Mouse (Mus musculus): ENCODE results near the gene Olfr447. TPM values are rescaled to one million over a fixed set of nuclear protein-coding genes. Genes with fewer than 3 reads are reported as not detected.

The Olfr447 gene
- polyA plus RNA-seq (2015; fragmentation: Nextera tagmentation; extraction: Ambion mirVana), result not detected in 2 replicates

- H3K4me1 ChIP-seq (replicated peaks), result no peaks in the 10 kb centered on the region
- no peaks in the 10 kb centered on the region for H3K27me3 ChIP-seq
- no peaks in the 10 kb centered on the region for H3K36me3 ChIP-seq
- H3K4me2 ChIP-seq, result no peak within 1 kb of the TSS
- no peak for ATAC-seq (ENCODE audit: low FRiP score)
- no peak within 1 kb of the TSS for H3K9ac ChIP-seq
- H3K4me3 ChIP-seq, result no peak within 1 kb of the TSS
- no peak within 1 kb of the TSS for H3K27ac ChIP-seq
- H3K9me3 ChIP-seq, result no peaks in the 10 kb centered on the region
Observed at GRCm38 (mm10) chr6:42908578-42908977, at the start of gene Olfr447. Olfr447 (plus strand) TSS chr6:42908878.

GRCm38 (mm10) chr6:42860222-42860819, 48.4 kb upstream of the Olfr447 start:
- Histone ChIP-seq H3K4me3 (no peak overlapping the region), H3K36me3 (no peaks in the 10 kb centered on the region), H3K27me3 (no peaks in the 10 kb centered on the region), H3K9ac (no peak overlapping the region), H3K27ac (no peak overlapping the region), H3K9me3 (no peaks in the 10 kb centered on the region), H3K4me2 (no peak overlapping the region), H3K4me1 (replicated peaks) (no peaks in the 10 kb centered on the region)
- ATAC-seq (ENCODE audit: low FRiP score), result peak; percentile 49; the same call in 1 of the 2 replicates
- 14% methylated on average over 4 of the region's 4 CpGs for WGBS

DNA sequence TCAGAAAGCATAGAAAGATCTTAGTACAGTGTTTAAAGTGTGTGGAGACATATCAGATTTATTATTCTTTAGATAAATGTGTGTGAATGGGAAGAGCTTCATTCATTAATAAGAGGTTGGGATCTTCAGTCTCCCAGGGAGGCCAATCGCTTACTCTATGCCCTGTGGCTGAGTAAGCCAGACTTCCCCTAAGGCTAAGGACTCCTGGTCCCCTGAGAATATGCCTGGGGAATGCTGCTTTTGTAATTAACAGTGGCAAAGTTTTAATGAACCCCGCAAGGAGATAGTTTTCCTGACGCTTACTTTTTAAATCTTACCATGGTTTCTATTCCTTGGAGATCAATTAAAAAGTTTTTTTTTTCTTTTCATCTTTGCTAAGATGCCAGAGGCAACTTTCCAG, 39.0 kb upstream of the Olfr447 start:
- H3K27me3 ChIP-seq, result no peaks in the 10 kb centered on the region
- no peak for ATAC-seq (ENCODE audit: low FRiP score)
- no peaks in the 10 kb centered on the region for H3K4me1 ChIP-seq (replicated peaks)
- no peak overlapping the region for H3K4me3 ChIP-seq
- H3K4me2 ChIP-seq, result no peak overlapping the region
- H3K9ac ChIP-seq, result no peak overlapping the region
- H3K27ac ChIP-seq, result no peak overlapping the region
- no peaks in the 10 kb centered on the region for H3K9me3 ChIP-seq
- 78% methylated on average over 3 of the region's 3 CpGs for WGBS
- no peaks in the 10 kb centered on the region for H3K36me3 ChIP-seq

- no peaks in the 10 kb centered on the region for H3K36me3 ChIP-seq
- H3K27ac ChIP-seq, result no peak overlapping the region
- H3K9me3 ChIP-seq, result no peaks in the 10 kb centered on the region
- no peak overlapping the region for H3K4me3 ChIP-seq
- no peaks in the 10 kb centered on the region for H3K4me1 ChIP-seq (replicated peaks)
- ATAC-seq (ENCODE audit: low FRiP score), result no peak
- H3K4me2 ChIP-seq, result no peak overlapping the region
- no peak overlapping the region for H3K9ac ChIP-seq
- no peaks in the 10 kb centered on the region for H3K27me3 ChIP-seq
Observed at GRCm38 (mm10) chr6:42876323-42876722, 32.4 kb upstream of the Olfr447 start.

- H3K27ac ChIP-seq, result no peak within 1 kb of the TSS
- no peaks in the 10 kb centered on the region for H3K4me1 ChIP-seq (replicated peaks)
- 97% methylated on average over 1 of the region's 1 CpGs for WGBS
- H3K36me3 ChIP-seq, result no peaks in the 10 kb centered on the region
- no peaks in the 10 kb centered on the region for H3K9me3 ChIP-seq
- no peak for ATAC-seq (ENCODE audit: low FRiP score)
- no peaks in the 10 kb centered on the region for H3K27me3 ChIP-seq
- H3K4me2 ChIP-seq, result no peak within 1 kb of the TSS
- H3K9ac ChIP-seq, result no peak within 1 kb of the TSS
- no peak within 1 kb of the TSS for H3K4me3 ChIP-seq
Observed at GRCm38 (mm10) chr6:42890141-42890540, 18.5 kb upstream of the Olfr447 start, which contains the start of gene Olfr448. Olfr448 (plus strand) TSS chr6:42890441.

- no peak overlapping the region for H3K27ac ChIP-seq
- no peaks in the 10 kb centered on the region for H3K9me3 ChIP-seq
- no peak overlapping the region for H3K9ac ChIP-seq
- WGBS, result 26% methylated on average over 1 of the region's 1 CpGs
- H3K36me3 ChIP-seq, result no peaks in the 10 kb centered on the region
- H3K27me3 ChIP-seq, result no peaks in the 10 kb centered on the region
- no peak for ATAC-seq (ENCODE audit: low FRiP score)
- no peaks in the 10 kb centered on the region for H3K4me1 ChIP-seq (replicated peaks)
- H3K4me2 ChIP-seq, result no peak overlapping the region
- no peak overlapping the region for H3K4me3 ChIP-seq
Observed at GRCm38 (mm10) chr6:42900345-42900744, 8.3 kb upstream of the Olfr447 start.

DNA sequence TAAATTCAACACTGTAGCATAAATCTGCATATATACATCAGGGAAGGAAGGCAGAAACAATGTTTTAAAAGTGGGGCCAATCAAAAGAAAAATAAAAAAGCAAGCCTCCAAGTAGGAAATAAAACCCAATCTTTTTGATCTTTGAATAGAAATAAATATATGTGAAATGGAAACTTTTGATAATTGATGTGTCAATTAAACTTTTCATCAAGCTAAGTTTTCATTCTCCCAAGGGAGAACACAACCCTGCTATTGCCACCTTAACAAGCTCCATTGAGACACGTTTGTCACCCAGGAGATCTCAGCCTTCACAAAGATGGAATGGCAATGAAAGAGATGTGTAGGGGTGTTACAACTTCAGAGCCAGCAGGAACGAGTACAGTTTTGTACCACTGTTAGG, 12.4 kb downstream of the Olfr447 start, which contains the start of gene Olfr446:
Gene Olfr446 (plus strand): TSS at position 301 of the 400 bp plus-strand sequence.
- no peak within 1 kb of the TSS for H3K9ac ChIP-seq
- H3K4me3 ChIP-seq, result no peak within 1 kb of the TSS
- ATAC-seq (ENCODE audit: low FRiP score), result no peak
- H3K4me2 ChIP-seq, result no peak within 1 kb of the TSS
- H3K36me3 ChIP-seq, result no peaks in the 10 kb centered on the region
- H3K9me3 ChIP-seq, result no peaks in the 10 kb centered on the region
- no peaks in the 10 kb centered on the region for H3K27me3 ChIP-seq
- no peak within 1 kb of the TSS for H3K27ac ChIP-seq
- no peaks in the 10 kb centered on the region for H3K4me1 ChIP-seq (replicated peaks)
- WGBS, result 64% methylated on average over 2 of the region's 2 CpGs

- Histone ChIP-seq H3K4me1 (replicated peaks) (no peaks in the 10 kb centered on the region), H3K4me3 (no peak within 1 kb of the TSS), H3K36me3 (no peaks in the 10 kb centered on the region), H3K9me3 (peaks cover 5% of the 10 kb centered on the region; the same call in 1 of the 2 replicates), H3K9ac (no peak within 1 kb of the TSS), H3K4me2 (no peak within 1 kb of the TSS), H3K27me3 (no peaks in the 10 kb centered on the region), H3K27ac (no peak within 1 kb of the TSS)
- ATAC-seq (ENCODE audit: low FRiP score), result no peak
- 85% methylated on average over 1 of the region's 1 CpGs for WGBS
Observed at GRCm38 (mm10) chr6:42948767-42949166, 40.1 kb downstream of the Olfr447 start, which contains the start of gene Olfr444. Olfr444 (plus strand) TSS chr6:42949067.

Other genes starting within 250 kb of the Olfr447 start
- 224 and 234 TPM in 2 replicates for gene Tcaf1, start 198.8 kb upstream of the Olfr447 start, polyA plus RNA-seq (2015; fragmentation: Nextera tagmentation; extraction: Ambion mirVana)
- gene Olfr453, start 169.5 kb upstream of the Olfr447 start, polyA plus RNA-seq (2015; fragmentation: Nextera tagmentation; extraction: Ambion mirVana), result not detected in 2 replicates
- gene Olfr38, start 152.5 kb upstream of the Olfr447 start, polyA plus RNA-seq (2015; fragmentation: Nextera tagmentation; extraction: Ambion mirVana), result not detected in 2 replicates
- not detected in 2 replicates for gene Olfr452, start 123.8 kb upstream of the Olfr447 start, polyA plus RNA-seq (2015; fragmentation: Nextera tagmentation; extraction: Ambion mirVana)
- not detected in 2 replicates for gene Olfr450, start 96.9 kb upstream of the Olfr447 start, polyA plus RNA-seq (2015; fragmentation: Nextera tagmentation; extraction: Ambion mirVana)
- gene Olfr449, start 74.5 kb upstream of the Olfr447 start, polyA plus RNA-seq (2015; fragmentation: Nextera tagmentation; extraction: Ambion mirVana), result not detected in 2 replicates
- not detected in 2 replicates for gene Olfr448, start 18.4 kb upstream of the Olfr447 start, polyA plus RNA-seq (2015; fragmentation: Nextera tagmentation; extraction: Ambion mirVana)
- not detected in 2 replicates for gene Olfr446, start 12.5 kb downstream of the Olfr447 start, polyA plus RNA-seq (2015; fragmentation: Nextera tagmentation; extraction: Ambion mirVana)
- gene Olfr444, start 40.2 kb downstream of the Olfr447 start, polyA plus RNA-seq (2015; fragmentation: Nextera tagmentation; extraction: Ambion mirVana), result not detected in 2 replicates
- gene Olfr441, start 197.5 kb downstream of the Olfr447 start, polyA plus RNA-seq (2015; fragmentation: Nextera tagmentation; extraction: Ambion mirVana), result not detected in 2 replicates
- not detected in 2 replicates for gene Olfr237-ps1, start 237.7 kb downstream of the Olfr447 start, polyA plus RNA-seq (2015; fragmentation: Nextera tagmentation; extraction: Ambion mirVana)